ENCODE assay signal across 8 mouse cellular contexts in the genomic region with DNA sequence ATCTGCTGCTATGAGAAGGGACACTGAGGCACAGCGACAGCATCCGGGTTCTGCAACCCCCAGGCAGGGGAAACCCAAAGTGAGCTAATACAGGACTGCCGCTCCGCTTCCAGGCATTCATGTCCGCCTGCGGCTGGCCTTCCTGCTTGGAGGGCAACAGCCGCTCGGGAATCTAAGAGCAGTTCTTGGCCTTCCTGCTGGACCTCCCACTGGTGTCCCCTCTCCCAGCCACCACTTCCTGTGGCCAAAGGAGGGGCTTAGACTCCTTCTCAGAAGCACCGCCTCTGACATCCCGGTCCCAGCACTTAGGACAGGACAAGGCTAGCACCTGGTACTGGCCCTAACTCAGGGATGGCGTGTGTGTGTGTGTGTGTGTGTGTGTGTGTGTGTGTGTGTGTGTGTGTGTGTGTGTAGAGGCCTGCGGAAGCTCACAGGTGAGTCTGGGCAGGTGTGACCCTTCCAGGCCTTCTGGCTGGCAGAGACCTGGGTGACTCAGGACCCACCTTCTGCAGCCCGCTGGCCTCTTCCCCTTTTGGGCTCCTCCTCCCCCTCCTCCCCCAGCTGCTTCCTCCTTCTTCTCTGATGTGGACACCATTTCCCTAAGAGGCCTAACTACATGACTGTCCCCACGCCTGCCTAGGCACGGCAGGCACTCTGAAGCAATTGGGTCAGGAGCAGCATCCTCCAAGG. TPM values are rescaled to one million over a fixed set of nuclear protein-coding genes. Genes with fewer than 3 reads are reported as not detected.
DNase-seq lines count a peak whose midpoint lies in the region; ATAC-seq and TF ChIP-seq lines count a peak whose summit lies in the region.
"Had no signal": no experiment of that assay in that cellular context is flagged by ENCODE, and none has a peak within 500 bp of the region (broad histone marks: within the 10 kb centered on the region; RNA-seq: fewer than 3 reads in every experiment).

No protein-coding gene starts in this region.

- H3K27me3 ChIP-seq in heart, embryonic 11.5 days (ENCODE audit: control insufficient read depth, insufficient read depth, low read length): no peaks in the 10 kb centered on the region
- no peaks in the 10 kb centered on the region for H3K27me3 ChIP-seq in stomach, embryonic 16.5 days (ENCODE audit: control insufficient read depth, insufficient read depth, low read length)

- no peaks in the 10 kb centered on the region for H3K9me3 ChIP-seq in ES-E14 (ENCODE audit: control insufficient read depth, insufficient read depth, low read depth, low read length)
- no peaks in the 10 kb centered on the region for H3K9me3 ChIP-seq in heart, embryonic 11.5 days (replicated peaks; ENCODE audit: control insufficient read depth, low read length)
- no peaks in the 10 kb centered on the region for H3K9me3 ChIP-seq in stomach, embryonic 16.5 days (replicated peaks; ENCODE audit: control insufficient read depth, low read length)

- H3K4me3 ChIP-seq in ES-E14 (ENCODE audit: insufficient read depth in 1 of 2, low read depth in 1 of 2, low read length in 2 of 2, poor library complexity in 1 of 2, severe bottlenecking in 1 of 2): peak overlapping the region; percentile 21 to 31; a peak in 3 of 4 replicates
- H3K4me3 ChIP-seq in heart, embryonic 11.5 days (ENCODE audit: low read depth, low read length): no peak overlapping the region
- no peak overlapping the region for H3K4me3 ChIP-seq in stomach, embryonic 16.5 days (replicated peaks; ENCODE audit: low read length)
- H3K4me3 ChIP-seq: erythroblast, embryonic 14.5 days had no signal

- no peak overlapping the region for H3K9ac ChIP-seq in ES-E14 (ENCODE audit: insufficient read depth, low read depth, low read length, poor library complexity, severe bottlenecking)
- no peak overlapping the region for H3K9ac ChIP-seq in heart, embryonic 11.5 days (ENCODE audit: low read depth, low read length)
- H3K9ac ChIP-seq in stomach, embryonic 16.5 days (ENCODE audit: low read length): peak overlapping the region; percentile 48

- peaks cover 17 to 64% of the 10 kb centered on the region in 2 experiments; a peak in 3 of 4 replicates for H3K4me1 ChIP-seq in ES-E14 (ENCODE audit: control insufficient read depth in 2 of 2, insufficient read depth in 2 of 2, low read length in 2 of 2, poor library complexity in 1 of 2)
- peaks cover 85% of the 10 kb centered on the region for H3K4me1 ChIP-seq in heart, embryonic 11.5 days (ENCODE audit: control insufficient read depth, insufficient read depth, low read length)
- peaks cover 79% of the 10 kb centered on the region for H3K4me1 ChIP-seq in stomach, embryonic 16.5 days (ENCODE audit: control insufficient read depth, insufficient read depth, low read length)

- peak overlapping the region; percentile 44 for H3K4me2 ChIP-seq in heart, embryonic 11.5 days
- H3K4me2 ChIP-seq in stomach, embryonic 16.5 days (ENCODE audit: low read depth, low read length): peak overlapping the region; percentile 41

- in situ Hi-C loops in ES-E14 (cut with MboI; ENCODE audit: low sequenced_read_pairs in 2 of 2, unreplicated experiment in 2 of 2): no loop called here

- peaks cover 5% of the 10 kb centered on the region; the same call in 1 of the 2 replicates for H3K36me3 ChIP-seq in ES-E14 (ENCODE audit: control insufficient read depth, insufficient read depth, low read length, poor library complexity, severe bottlenecking)
- peaks cover 5% of the 10 kb centered on the region; the same call in 1 of the 2 replicates for H3K36me3 ChIP-seq in heart, embryonic 11.5 days (ENCODE audit: control insufficient read depth, insufficient read depth, low read length)
- 0 out of 2 replicates have a peak, but pooled peaks cover 2% of the 10 kb centered on the region for H3K36me3 ChIP-seq in stomach, embryonic 16.5 days (ENCODE audit: control insufficient read depth, insufficient read depth, low read length)

- no peak for ATAC-seq in heart, embryonic 11.5 days (replicated peaks; ENCODE audit: insufficient number of reproducible peaks, low FRiP score, low TSS enrichment)
- ATAC-seq in stomach, embryonic 16.5 days (ENCODE audit: insufficient read depth, low FRiP score): no peak

- peak overlapping the region; percentile 22; the same call in 1 of the 2 replicates for H3K27ac ChIP-seq in ES-E14 (ENCODE audit: insufficient read depth, low read depth, low read length, poor library complexity, severe bottlenecking)
- H3K27ac ChIP-seq in heart, embryonic 11.5 days (ENCODE audit: low read depth, low read length): peak overlapping the region; percentile 82
- peak overlapping the region; percentile 80 for H3K27ac ChIP-seq in stomach, embryonic 16.5 days (ENCODE audit: low read length)

- 45% methylated on average over 15 of the region's 15 CpGs for WGBS in heart, embryonic 11.5 days (ENCODE audit: insufficient replicate concordance)
- WGBS in stomach, embryonic 16.5 days: 52% methylated on average over 15 of the region's 15 CpGs

- peak; percentile 83 to 88 for DNase-seq in B cell, adult 2 months
- no peak for DNase-seq in ES-E14 (ENCODE audit: low read depth, low spot score)
- DNase-seq in kidney, adult 9 months: peak; percentile 72
- DNase-seq in lung, postnatal 10 days: peak; percentile 83
- no peak for DNase-seq in urinary bladder, postnatal 10 days (ENCODE audit: low spot score)

TF ChIP-seq in ES-E14, 5 proteins besides CTCF, POLR2A, EP300 and RAD21:
- TF ChIP-seq MAFK (IDR thresholded peaks at IDR 0.05; ENCODE audit: insufficient read depth, low read depth, low read length): no peak
- no peak for TF ChIP-seq HCFC1 (IDR thresholded peaks at IDR 0.05; ENCODE audit: borderline replicate concordance, insufficient read depth, low read length)
- TF ChIP-seq ZC3H11A (IDR thresholded peaks at IDR 0.05; ENCODE audit: borderline replicate concordance, low read depth, low read length): no peak
- TF ChIP-seq CHD2 (IDR thresholded peaks at IDR 0.05; ENCODE audit: low read depth, low read length): no peak
- no peak for TF ChIP-seq ZNF384 (IDR thresholded peaks at IDR 0.05; ENCODE audit: low read depth, low read length)
TF ChIP-seq in ES-E14: peak in this region for 0.

RNA-seq across cellular contexts. Expression of a gene that starts 6.3 kb away (rescaled TPM):
- total RNA-seq in ES-E14 (2012; rRNA removed): 178 and 232 TPM in 2 replicates
- 308 and 316 TPM in 2 replicates for polyA plus RNA-seq in heart, embryonic 11.5 days (2014; fragmentation: Nextera tagmentation; extraction: Ambion mirVana)
- polyA plus RNA-seq in stomach, embryonic 16.5 days (2015; fragmentation: Nextera tagmentation; extraction: Ambion mirVana): 308 and 311 TPM in 2 replicates

RNA-seq across cellular contexts. Expression of a gene that starts 19.8 kb away (rescaled TPM):
- 7.4 and 7.6 TPM in 2 replicates for total RNA-seq in ES-E14 (2012; rRNA removed)
- 5.1 and 5.3 TPM in 2 replicates for polyA plus RNA-seq in heart, embryonic 11.5 days (2014; fragmentation: Nextera tagmentation; extraction: Ambion mirVana)
- polyA plus RNA-seq in stomach, embryonic 16.5 days (2015; fragmentation: Nextera tagmentation; extraction: Ambion mirVana): 14.9 and 16.3 TPM in 2 replicates
- polyA plus RNA-seq: erythroblast, embryonic 14.5 days had no signal

RNA-seq across cellular contexts. Expression of a gene that starts 40.5 kb away (rescaled TPM):
- total RNA-seq in ES-E14 (2012; rRNA removed): 2.9 and 8.9 TPM in 2 replicates
- polyA plus RNA-seq in heart, embryonic 11.5 days (2014; fragmentation: Nextera tagmentation; extraction: Ambion mirVana): 2.8 and 3.3 TPM in 2 replicates
- 13.0 and 15.1 TPM in 2 replicates for polyA plus RNA-seq in stomach, embryonic 16.5 days (2015; fragmentation: Nextera tagmentation; extraction: Ambion mirVana)

RNA-seq across cellular contexts. Expression of a gene that starts 41.4 kb away (rescaled TPM):
- 66.6 and 82.7 TPM in 2 replicates for total RNA-seq in ES-E14 (2012; rRNA removed)
- 57.5 and 59.1 TPM in 2 replicates for polyA plus RNA-seq in heart, embryonic 11.5 days (2014; fragmentation: Nextera tagmentation; extraction: Ambion mirVana)
- 62.0 and 77.7 TPM in 2 replicates for polyA plus RNA-seq in stomach, embryonic 16.5 days (2015; fragmentation: Nextera tagmentation; extraction: Ambion mirVana)

RNA-seq across cellular contexts. Expression of a gene that starts 48.2 kb away (rescaled TPM):
- 0.54 and 1.2 TPM in 2 replicates for total RNA-seq in ES-E14 (2012; rRNA removed)
- polyA plus RNA-seq in heart, embryonic 11.5 days (2014; fragmentation: Nextera tagmentation; extraction: Ambion mirVana): 0.14 and 0.33 TPM in 2 replicates
- polyA plus RNA-seq in stomach, embryonic 16.5 days (2015; fragmentation: Nextera tagmentation; extraction: Ambion mirVana): 1.4 and 1.9 TPM in 2 replicates
- polyA plus RNA-seq: erythroblast, embryonic 14.5 days had no signal

Comparison
In these comparisons a context has a peak if more than half of its experiments do, and no peak if none do; other contexts are left out.
1. DNase-seq: peak in B cell, adult 2 months (2 of 2), kidney, adult 9 months (single experiment) and lung, postnatal 10 days (single experiment); none in ES-E14 (single experiment) and urinary bladder, postnatal 10 days (single experiment).
2. H3K27ac ChIP-seq: peak in every context shown above with its lines; median percentile 82 in heart, embryonic 11.5 days; 80 in stomach, embryonic 16.5 days; 22 in ES-E14.
3. H3K4me3 ChIP-seq: peak in ES-E14 (2 of 2); none in heart, embryonic 11.5 days (single experiment) and stomach, embryonic 16.5 days (single experiment).